Mouse (Mus musculus): ENCODE results near the gene H2afv.
"Not testable (repeated sequence)": the region's sequence is repeated elsewhere in the genome, so short reads cannot be mapped to it uniquely, and the experiment has no call there.

H2afv gene

GRCm38 (mm10) chr11:6414751-6415550 lies 29.3 kb downstream of the H2afv start, which contains the start of gene Ppia:
Gene Ppia, plus strand, starts transcription at chr11:6415443.
- peak; percentile 87 for DNase-seq

DNA sequence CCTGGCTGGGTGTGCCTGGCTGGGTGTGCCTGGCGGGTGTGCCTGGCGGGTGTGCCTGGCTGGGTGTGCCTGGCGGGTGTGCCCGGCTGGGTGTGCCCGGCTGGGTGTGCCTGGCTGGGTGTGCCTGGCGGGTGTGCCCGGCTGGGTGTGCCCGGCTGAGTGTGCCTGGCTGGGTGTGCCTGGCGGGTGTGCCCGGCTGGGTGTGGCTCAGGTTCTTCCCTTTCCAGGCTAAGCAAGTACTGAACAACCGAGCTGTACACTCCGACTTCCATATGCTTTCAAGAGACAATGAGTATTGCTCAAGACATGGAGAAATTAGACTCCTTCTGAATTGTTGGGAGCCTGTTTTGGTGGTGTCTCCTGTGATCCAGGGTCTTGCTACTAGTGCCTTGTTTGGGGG lies 31.0 kb downstream of the H2afv start:
- DNase-seq: no peak

- peak; percentile 91 for DNase-seq
These were observed 32.6 kb downstream of the H2afv start for GRCm38 (mm10) chr11:6411684-6412083.

DNA sequence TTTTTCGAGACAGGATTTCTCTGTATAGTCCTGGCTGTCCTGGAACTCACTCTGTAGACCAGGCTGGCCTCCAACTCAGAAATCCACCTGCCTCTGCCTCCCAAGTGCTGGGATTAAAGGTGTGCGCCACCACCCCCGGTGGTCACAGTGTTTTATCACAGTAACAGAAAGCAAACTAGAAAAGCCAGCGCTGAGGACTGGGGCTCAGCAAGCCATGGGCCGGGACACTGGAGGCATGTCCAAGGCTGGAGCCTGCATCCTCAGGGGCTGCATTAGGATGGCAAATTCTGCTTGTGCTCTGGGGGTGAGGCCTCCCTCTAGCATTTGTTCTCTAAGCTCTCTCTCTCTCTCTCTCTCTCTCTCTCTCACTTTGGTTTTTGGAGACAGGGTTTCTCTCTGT lies 33.5 kb downstream of the H2afv start:
- DNase-seq: not testable (repeated sequence)

- no peak for DNase-seq
These were observed 34.1 kb downstream of the H2afv start for GRCm38 (mm10) chr11:6410050-6410602.

DNA sequence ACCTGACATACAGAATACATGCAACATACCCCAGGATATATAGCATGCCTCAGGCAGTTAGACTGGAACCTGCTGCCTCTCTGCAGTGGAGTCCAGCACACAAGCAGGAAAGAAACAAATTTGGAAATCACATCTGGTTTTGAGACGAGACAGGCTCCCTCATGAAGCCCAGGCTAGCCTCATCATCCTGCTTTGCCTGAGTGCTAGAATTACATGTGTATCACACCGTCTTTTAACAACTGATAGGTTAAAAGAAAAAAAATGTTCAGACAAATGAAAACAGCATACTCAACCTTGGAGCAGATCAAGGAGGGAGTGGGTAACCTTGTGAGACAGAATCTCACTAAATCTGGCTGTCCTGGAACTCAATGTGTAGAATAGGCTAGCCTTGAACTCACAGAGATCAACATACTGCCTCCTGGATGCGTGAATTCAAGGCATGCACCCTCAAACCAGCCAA lies 37.1 kb downstream of the H2afv start:
- no peak for DNase-seq

DNA sequence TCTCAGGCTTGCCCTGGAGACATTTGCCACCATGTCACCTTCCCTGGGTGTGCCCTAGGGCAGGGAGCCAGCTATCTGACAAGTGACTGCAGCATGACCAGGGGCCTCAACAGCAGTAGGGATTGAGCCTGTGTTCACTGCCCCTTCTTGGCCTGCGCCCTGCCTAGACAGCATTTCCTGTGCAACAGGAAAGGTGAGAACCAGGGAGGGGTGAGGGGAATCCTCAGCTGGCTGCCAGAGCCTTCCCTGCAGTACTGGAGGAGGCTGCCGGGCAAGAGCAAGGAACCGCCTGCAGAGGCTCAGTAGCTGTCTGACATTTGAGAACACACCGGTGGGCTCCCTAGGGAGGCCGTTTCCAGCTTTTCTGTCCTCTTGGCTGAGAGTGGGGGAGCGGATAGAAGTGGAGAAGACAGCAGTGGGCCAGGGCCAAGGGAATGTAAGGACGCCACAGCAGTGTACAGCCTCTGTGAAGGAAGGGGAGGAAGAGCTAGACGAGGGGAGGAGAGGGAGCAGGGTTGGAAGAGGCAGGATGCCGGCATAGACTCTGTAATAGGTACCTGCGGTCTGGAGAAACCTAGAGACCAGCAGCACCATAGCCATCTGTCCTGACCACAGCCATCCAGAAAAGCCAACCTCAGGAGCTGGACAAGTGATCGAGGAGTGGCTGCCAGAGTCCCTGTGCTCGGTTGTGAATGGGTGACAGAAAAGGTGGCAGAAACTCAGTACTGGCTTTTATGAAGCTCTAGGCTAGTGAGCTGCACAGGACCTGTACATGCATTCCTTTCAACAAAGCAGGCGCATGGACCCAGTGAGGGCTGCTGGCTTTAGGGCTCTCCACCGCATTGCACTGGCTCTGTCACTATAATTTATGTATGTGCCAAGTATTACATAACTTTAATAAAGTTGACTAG lies 37.7 kb downstream of the H2afv start:
- DNase-seq: peak; percentile 82

- DNase-seq: no peak
These were observed 38.6 kb downstream of the H2afv start for GRCm38 (mm10) chr11:6405591-6406081.

DNA sequence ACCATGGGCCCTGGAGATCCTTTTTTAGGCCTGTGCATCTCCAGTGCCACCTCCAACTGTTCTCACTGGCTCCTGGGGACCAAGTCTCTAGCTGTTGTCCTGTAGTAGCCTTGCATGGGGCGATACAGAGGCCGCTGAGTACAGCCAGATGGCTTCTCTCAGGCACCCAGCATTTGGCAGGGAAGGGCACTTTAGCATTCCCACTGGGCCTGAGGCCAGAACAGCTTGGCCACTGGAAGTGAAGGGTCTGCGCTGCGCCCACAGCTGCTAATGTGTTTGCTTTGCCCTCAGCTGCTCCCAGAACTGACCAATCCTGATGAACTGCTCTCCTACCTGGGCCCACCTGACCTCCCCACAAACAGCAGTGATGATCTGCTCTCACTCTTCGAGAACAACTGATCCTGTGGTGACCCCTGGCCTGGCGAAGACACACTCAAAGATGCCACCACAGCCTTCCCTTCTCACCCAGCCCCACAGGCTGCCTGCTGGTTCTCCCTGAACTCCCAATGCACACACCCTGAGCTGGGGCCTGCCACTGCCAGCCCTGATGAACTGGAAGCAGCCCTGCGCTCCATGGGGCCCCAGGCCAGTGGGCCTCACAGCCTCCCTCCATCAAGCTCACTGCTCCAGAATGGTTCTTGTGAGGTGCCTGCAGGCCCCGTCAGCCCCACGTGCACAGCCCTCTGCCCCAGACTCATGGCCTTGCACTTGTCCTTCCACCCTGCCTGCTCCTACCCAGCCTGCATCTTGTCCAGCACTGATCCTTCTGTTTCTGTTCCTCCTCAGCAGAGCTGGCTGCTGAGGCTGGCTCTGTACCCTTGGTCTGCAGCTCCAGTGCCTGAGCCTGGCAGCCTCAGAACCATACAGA lies 39.3 kb downstream of the H2afv start:
- DNase-seq: peak; percentile 73

DNA sequence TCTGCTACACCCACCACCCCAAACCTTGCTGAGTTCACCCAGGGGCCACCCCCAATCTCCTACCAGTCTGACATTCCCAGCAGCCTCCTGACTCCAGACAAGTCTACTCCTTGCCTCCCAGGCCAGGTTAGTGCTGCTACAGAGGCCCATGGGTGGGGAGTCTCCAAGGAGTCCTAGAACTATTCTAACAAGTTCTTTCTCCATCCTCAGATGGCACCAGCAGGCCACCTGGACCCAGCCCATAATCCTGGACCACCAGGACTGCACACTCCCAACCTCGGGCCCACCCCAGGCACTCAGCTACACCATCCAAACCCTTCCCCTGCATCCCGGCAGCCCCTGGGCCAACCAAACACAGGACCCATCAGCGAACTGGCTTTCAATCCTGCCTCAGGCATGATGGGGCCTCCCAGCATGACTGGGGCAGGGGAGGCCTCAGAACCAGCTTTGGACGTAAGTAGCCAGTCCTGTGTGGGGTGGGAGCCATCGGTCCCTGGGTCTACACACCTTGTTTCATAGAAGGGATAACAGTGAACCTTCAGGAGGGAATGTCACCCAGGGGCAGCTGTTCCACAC lies 40.3 kb downstream of the H2afv start:
- DNase-seq: no peak

- DNase-seq: peak; percentile 81
These were observed 41.4 kb downstream of the H2afv start for GRCm38 (mm10) chr11:6402515-6403510.

DNA sequence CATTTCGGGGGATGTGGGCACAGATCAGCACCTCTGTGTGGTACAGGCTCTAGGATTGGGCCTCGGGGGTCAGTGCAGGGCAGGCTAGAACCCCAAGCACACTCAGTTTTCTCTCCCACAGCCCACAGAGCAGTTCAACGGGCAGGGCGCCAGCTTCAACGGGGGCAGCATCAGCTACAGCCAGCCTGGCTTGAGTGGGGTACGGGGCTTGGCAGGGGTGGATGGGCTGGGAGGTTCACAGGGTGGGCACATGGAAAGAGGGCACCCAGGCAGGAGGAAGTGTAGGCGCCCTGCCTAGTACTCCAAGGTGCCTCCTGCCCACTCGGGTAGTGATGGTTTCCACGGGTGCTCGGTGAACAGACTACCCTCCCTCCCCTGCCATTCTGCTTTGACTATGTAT lies 46.1 kb downstream of the H2afv start:
- DNase-seq: no peak

GRCm38 (mm10) chr11:6395565-6395964 lies 48.7 kb downstream of the H2afv start:
- no peak for DNase-seq

- DNase-seq: no peak
These were observed 50.4 kb downstream of the H2afv start for GRCm38 (mm10) chr11:6393866-6394265.

DNA sequence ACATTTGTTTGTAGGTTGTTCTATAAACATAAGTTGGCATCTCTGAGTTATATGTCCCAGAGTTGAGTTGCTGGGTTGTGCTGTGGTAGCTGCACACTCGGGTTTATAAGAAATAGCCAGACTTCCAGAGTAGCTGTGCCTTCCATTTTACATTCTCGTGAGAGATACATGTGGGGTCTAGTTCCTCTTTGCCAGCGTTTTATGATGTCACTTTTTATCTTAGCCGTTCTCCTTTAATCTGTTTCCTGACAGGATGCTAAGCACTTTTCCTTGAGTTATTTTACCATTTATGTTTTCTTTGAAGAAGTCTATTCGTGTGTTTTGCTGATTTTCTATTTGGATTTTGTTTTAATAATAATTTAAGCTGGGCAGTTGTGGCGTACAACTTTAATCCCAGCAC lies 51.4 kb downstream of the H2afv start:
- DNase-seq: no peak

DNA sequence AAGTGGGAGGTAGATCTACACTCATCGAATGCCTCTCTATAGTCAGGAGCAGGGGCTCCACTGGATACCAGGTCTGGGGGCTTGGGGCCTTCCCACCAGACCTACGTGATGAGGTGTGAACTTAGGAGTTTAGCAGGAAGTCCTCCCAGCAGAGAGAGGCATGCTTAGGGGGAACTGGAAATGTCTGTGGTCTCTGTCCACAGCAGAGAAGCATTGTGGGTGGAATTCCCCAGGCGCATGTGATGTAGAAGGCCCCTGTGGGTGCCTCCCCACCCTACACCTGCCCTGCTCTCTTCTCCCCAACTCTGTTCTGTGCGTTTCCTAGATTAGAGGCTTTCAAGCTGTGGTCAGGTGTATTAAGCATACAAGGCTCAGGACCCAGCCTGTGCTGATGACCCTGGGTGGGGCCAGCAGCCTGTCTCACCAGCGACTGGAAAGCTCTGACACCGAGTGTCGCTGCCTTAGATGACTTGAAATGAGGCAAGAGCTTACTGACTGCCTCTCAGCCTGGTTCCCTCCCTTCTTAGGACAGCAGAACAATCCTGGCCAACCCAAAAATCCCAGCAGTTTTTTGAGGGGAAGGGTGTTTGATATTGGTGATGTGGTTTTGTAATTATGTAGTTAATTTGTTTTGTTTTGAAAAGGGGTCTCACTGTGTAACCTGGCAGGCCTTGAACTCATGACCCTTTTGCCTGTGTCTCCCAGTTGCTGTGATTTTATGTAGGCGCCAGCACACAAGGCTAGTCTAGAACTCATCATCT lies 52.5 kb downstream of the H2afv start:
- no peak for DNase-seq

DNA sequence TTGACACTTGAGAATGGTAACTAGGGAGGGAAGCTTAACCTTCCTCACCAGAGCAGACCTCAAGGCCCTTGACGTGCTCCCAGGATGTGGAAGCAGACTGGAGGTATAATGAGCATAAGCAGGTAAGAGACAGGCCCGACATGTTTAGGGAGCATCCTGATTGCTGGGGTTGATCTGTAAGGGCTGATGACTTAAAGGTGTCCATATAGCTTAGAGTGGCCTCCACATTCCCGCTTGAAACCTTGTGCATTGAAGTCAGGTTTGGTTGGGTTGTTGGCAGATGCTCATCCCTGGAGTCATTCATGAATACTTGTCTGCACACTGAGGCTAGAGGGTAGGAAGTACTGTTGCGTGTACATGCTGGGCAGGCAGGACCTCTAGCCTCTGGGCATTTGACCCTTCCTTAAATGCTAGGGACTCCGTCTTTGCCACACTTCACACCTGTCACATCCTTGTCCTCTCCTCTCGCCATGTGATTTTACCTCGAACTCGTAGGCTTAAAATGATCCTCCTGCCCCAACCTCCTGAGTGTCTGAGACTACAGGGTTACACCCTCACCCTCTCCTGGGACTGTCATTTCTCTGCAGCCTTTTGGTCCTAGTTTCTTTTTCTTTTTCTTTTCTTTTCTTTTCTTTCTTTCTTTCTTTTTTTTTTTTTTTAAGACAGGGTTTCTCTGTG lies 53.7 kb downstream of the H2afv start:
- DNase-seq: no peak

DNA sequence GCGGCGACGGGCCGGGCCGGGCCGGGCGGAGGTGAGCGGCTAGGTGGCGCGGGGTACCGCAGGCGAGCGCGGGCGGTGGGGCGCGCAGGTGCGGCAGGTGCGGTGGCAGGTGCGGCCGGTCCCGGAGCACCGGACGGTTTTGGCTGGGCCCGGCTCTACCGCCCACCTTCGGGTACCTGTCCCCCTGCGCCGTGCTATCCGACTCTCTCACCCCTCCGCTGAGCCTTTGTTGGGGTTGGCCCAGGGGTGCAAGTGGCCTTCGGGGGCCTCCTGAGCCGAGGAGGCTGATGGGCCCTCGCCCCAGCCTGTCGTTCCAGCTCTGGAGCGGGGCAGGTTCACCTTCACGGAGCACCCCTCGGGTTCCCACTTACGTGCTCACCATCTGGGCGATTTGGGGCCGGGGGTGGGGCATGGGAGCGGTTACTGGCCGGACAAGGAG lies 54.7 kb downstream of the H2afv start:
- no peak for DNase-seq

All from lung, postnatal 36 days (tissue).